Mouse (Mus musculus): ENCODE results near the gene Thsd4. TPM values are rescaled to one million over a fixed set of nuclear protein-coding genes. Genes with fewer than 3 reads are reported as not detected.
A peak's percentile ranks its signal among the peaks of the same experiment; 100 is the strongest.

The Thsd4 gene
- polyA plus RNA-seq, 1 experiment, result 0.97 TPM

- H3K4me1 ChIP-seq (ENCODE audit: control insufficient read depth, insufficient read depth, low read length), result no peaks in the 10 kb centered on the region
- 81% methylated on average over 7 of the region's 7 CpGs for WGBS
- no peak overlapping the region for H3K4me3 ChIP-seq (replicated peaks; ENCODE audit: control insufficient read depth, low read depth, low read length)
- H3K27ac ChIP-seq (ENCODE audit: control insufficient read depth, insufficient read depth, low read depth, low read length, poor library complexity), result no peak overlapping the region
- TF ChIP-seq POLR2A (IDR thresholded peaks at IDR 0.05; ENCODE audit: borderline replicate concordance, control insufficient read depth, low read depth, low read length) (no peak), CTCF (IDR thresholded peaks at IDR 0.05; ENCODE audit: control insufficient read depth, insufficient read depth, low read length) (no peak)
Measured at GRCm38 (mm10) chr9:60203141-60203540, 318.7 kb downstream of the Thsd4 start.

GRCm38 (mm10) chr9:60200436-60200835, 321.4 kb downstream of the Thsd4 start:
- Histone ChIP-seq H3K4me1 (ENCODE audit: control insufficient read depth, insufficient read depth, low read length) (no peaks in the 10 kb centered on the region), H3K27ac (ENCODE audit: control insufficient read depth, insufficient read depth, low read depth, low read length, poor library complexity) (no peak overlapping the region), H3K4me3 (replicated peaks; ENCODE audit: control insufficient read depth, low read depth, low read length) (no peak overlapping the region)
- 75% methylated on average over 2 of the region's 2 CpGs for WGBS
- TF ChIP-seq CTCF (IDR thresholded peaks at IDR 0.05; ENCODE audit: control insufficient read depth, insufficient read depth, low read length) (no peak), POLR2A (IDR thresholded peaks at IDR 0.05; ENCODE audit: borderline replicate concordance, control insufficient read depth, low read depth, low read length) (no peak)

GRCm38 (mm10) chr9:60198530-60199200, 323.2 kb downstream of the Thsd4 start:
- Histone ChIP-seq H3K27ac (ENCODE audit: control insufficient read depth, insufficient read depth, low read depth, low read length, poor library complexity) (no peak overlapping the region), H3K4me1 (ENCODE audit: control insufficient read depth, insufficient read depth, low read length) (no peaks in the 10 kb centered on the region), H3K4me3 (replicated peaks; ENCODE audit: control insufficient read depth, low read depth, low read length) (no peak overlapping the region)
- WGBS, result 87% methylated on average over 12 of the region's 12 CpGs
- TF ChIP-seq CTCF (IDR thresholded peaks at IDR 0.05; ENCODE audit: control insufficient read depth, insufficient read depth, low read length) (no peak), POLR2A (IDR thresholded peaks at IDR 0.05; ENCODE audit: borderline replicate concordance, control insufficient read depth, low read depth, low read length) (no peak)

DNA sequence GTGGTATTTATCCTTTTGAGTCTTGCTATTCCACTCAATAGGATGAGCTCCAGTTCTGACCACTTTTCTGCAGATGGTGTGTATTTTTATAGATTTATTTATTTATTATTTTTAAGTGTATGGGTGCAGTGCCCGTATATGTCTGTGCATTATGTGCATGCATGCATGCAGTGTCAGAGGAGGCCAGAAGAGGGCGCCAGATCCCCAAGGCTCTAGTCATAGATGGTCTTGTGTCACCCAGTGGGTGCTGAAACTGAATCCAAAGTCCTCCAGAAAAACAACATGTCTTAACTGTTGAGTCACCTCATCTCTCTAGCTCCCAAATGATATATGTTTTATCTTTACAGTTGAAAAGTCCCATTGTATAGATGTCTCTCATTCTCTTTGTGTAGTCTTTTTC, 326.3 kb downstream of the Thsd4 start:
- H3K4me1 ChIP-seq (ENCODE audit: control insufficient read depth, insufficient read depth, low read length), result no peaks in the 10 kb centered on the region
- WGBS, result 74% methylated on average over 2 of the region's 2 CpGs
- no peak overlapping the region for H3K27ac ChIP-seq (ENCODE audit: control insufficient read depth, insufficient read depth, low read depth, low read length, poor library complexity)
- no peak overlapping the region for H3K4me3 ChIP-seq (replicated peaks; ENCODE audit: control insufficient read depth, low read depth, low read length)
- TF ChIP-seq POLR2A (IDR thresholded peaks at IDR 0.05; ENCODE audit: borderline replicate concordance, control insufficient read depth, low read depth, low read length) (no peak), CTCF (IDR thresholded peaks at IDR 0.05; ENCODE audit: control insufficient read depth, insufficient read depth, low read length) (peak; percentile 47; the same call in 1 of the 2 replicates)

GRCm38 (mm10) chr9:60194905-60195304, 326.9 kb downstream of the Thsd4 start:
- Histone ChIP-seq H3K4me1 (ENCODE audit: control insufficient read depth, insufficient read depth, low read length) (no peaks in the 10 kb centered on the region), H3K27ac (ENCODE audit: control insufficient read depth, insufficient read depth, low read depth, low read length, poor library complexity) (no peak overlapping the region), H3K4me3 (replicated peaks; ENCODE audit: control insufficient read depth, low read depth, low read length) (no peak overlapping the region)
- 87% methylated on average over 6 of the region's 6 CpGs for WGBS
- TF ChIP-seq POLR2A (IDR thresholded peaks at IDR 0.05; ENCODE audit: borderline replicate concordance, control insufficient read depth, low read depth, low read length) (no peak), CTCF (IDR thresholded peaks at IDR 0.05; ENCODE audit: control insufficient read depth, insufficient read depth, low read length) (no peak)

- Histone ChIP-seq H3K4me3 (replicated peaks; ENCODE audit: control insufficient read depth, low read depth, low read length) (no peak overlapping the region), H3K4me1 (ENCODE audit: control insufficient read depth, insufficient read depth, low read length) (no peaks in the 10 kb centered on the region), H3K27ac (ENCODE audit: control insufficient read depth, insufficient read depth, low read depth, low read length, poor library complexity) (no peak overlapping the region)
- WGBS, result 77% methylated on average over 5 of the region's 5 CpGs
- TF ChIP-seq POLR2A (IDR thresholded peaks at IDR 0.05; ENCODE audit: borderline replicate concordance, control insufficient read depth, low read depth, low read length) (no peak), CTCF (IDR thresholded peaks at IDR 0.05; ENCODE audit: control insufficient read depth, insufficient read depth, low read length) (no peak)
Measured at GRCm38 (mm10) chr9:60192321-60192720, 329.5 kb downstream of the Thsd4 start.

GRCm38 (mm10) chr9:60187437-60187836, 334.4 kb downstream of the Thsd4 start:
- TF ChIP-seq CTCF (IDR thresholded peaks at IDR 0.05; ENCODE audit: control insufficient read depth, insufficient read depth, low read length), result no peak
- no peak for TF ChIP-seq POLR2A (IDR thresholded peaks at IDR 0.05; ENCODE audit: borderline replicate concordance, control insufficient read depth, low read depth, low read length)
- Histone ChIP-seq H3K27ac (ENCODE audit: control insufficient read depth, insufficient read depth, low read depth, low read length, poor library complexity) (no peak overlapping the region), H3K4me1 (ENCODE audit: control insufficient read depth, insufficient read depth, low read length) (no peaks in the 10 kb centered on the region; the same call in 1 of the 2 replicates), H3K4me3 (replicated peaks; ENCODE audit: control insufficient read depth, low read depth, low read length) (no peak overlapping the region)
- WGBS, result 35% methylated on average over 2 of the region's 2 CpGs

DNA sequence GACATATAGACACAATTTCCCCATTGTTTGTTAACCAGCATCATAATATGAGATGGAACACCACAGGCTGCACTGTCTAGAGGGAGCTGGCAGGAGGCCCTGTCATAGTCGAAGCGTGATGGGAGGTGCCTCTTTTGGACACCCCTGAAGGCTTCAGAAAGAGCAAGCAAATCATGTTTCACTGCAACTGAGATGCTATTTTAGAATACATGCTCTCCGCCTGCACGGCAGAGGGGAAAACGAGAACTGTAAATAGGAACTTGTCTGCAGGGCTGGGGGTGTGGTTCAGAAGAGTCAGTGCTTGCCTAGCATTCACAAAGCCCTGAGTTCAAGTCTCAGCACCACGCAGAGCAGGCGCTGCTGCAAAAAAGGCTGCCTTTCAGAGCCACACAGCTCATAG, 334.9 kb downstream of the Thsd4 start:
- 58% methylated on average over 7 of the region's 7 CpGs for WGBS

More for the DNA sequence above, 334.9 kb downstream of the Thsd4 start:
- Histone ChIP-seq H3K4me1 (ENCODE audit: control insufficient read depth, insufficient read depth, low read length) (no peaks in the 10 kb centered on the region; the same call in 1 of the 2 replicates), H3K4me3 (replicated peaks; ENCODE audit: control insufficient read depth, low read depth, low read length) (no peak overlapping the region), H3K27ac (ENCODE audit: control insufficient read depth, insufficient read depth, low read depth, low read length, poor library complexity) (no peak overlapping the region)
- no peak for TF ChIP-seq POLR2A (IDR thresholded peaks at IDR 0.05; ENCODE audit: borderline replicate concordance, control insufficient read depth, low read depth, low read length)
- no peak for TF ChIP-seq CTCF (IDR thresholded peaks at IDR 0.05; ENCODE audit: control insufficient read depth, insufficient read depth, low read length)
